Mouse (Mus musculus) CD4-positive naive resting alpha-beta T cell, adult 57 days (primary cell): ENCODE measurements around the gene Kdm7a. TPM values are rescaled to one million over a fixed set of nuclear protein-coding genes. Genes with fewer than 3 reads are reported as not detected.

ENCODE experiments used
- total RNA-seq: library from RNA; stranded (reverse); gene quantifications from one replicate; pipeline ENCODE4 v1.2.4, GENCODE M21; 2023

The Kdm7a gene
- total RNA-seq, result 85.2 TPM

GRCm38 (mm10) chr6:39206581-39207461 lies at the start of gene Kdm7a:
Gene Kdm7a, minus strand, starts transcription at chr6:39206789.

GRCm38 (mm10) chr6:39117584-39118455 lies 88.8 kb downstream of the Kdm7a start, which contains the start of gene Parp12:
Gene Parp12, minus strand, starts transcription at chr6:39118349.

Other genes with a start within 250 kb of the Kdm7a start
- gene Parp12, start 88.4 kb downstream of the Kdm7a start, total RNA-seq, result 3.6 TPM
- gene Slc37a3, start 170.9 kb upstream of the Kdm7a start, total RNA-seq, result 63.3 TPM
- 6.6 TPM for gene Rab19, start 174.4 kb upstream of the Kdm7a start, total RNA-seq
- gene Mkrn1, start 213.7 kb upstream of the Kdm7a start, total RNA-seq, result 117 TPM